Mouse (Mus musculus): ENCODE measurements around the gene Fut1.

DNA sequence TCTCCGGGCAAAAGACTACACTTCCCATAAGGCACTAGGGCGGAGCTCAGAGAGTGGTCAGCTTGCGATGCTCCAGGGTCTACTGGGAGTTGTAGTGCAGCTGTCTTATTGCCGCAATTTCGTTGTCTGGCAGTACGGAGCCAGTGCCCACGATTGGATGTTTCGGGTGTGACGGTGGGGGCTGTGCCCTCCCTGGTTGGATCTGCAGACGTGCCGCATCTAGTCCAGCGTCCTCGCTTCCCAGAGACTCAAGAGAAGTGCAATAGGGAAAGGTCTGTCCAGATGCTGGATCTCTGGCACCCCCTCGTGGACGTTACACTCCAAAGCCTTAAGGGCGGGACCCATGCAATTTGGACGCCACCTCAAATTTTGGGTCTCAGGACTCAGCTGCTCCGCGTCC, 27.9 kb upstream of the Fut1 start:
- TF ChIP-seq CTCF (IDR thresholded peaks at IDR 0.05; ENCODE audit: low read depth, low read length) (peak; percentile 95), POLR2A (IDR thresholded peaks at IDR 0.05; ENCODE audit: insufficient read depth, low read length) (no peak), EP300 (IDR thresholded peaks at IDR 0.05; ENCODE audit: insufficient read depth, low read depth, low read length) (no peak)

Measured in ES-Bruce4 (cell line).